ENCODE assay signal across 7 mouse cellular contexts in genomic region chr11:88471981-88472647, GRCm38 (mm10).
DNase-seq lines count a peak whose midpoint lies in the region; ATAC-seq and TF ChIP-seq lines count a peak whose summit lies in the region.

No protein-coding gene starts in this region.

- ATAC-seq in lung, postnatal 0 days: peak; percentile 47; the same call in 1 of the 2 replicates
- peak; percentile 67 for ATAC-seq in forebrain, embryonic 15.5 days (replicated peaks)
- ATAC-seq in neural tube, embryonic 11.5 days (ENCODE audit: insufficient read depth, low FRiP score, low TSS enrichment): peak; percentile 80

- H3K27ac ChIP-seq in lung, postnatal 0 days (ENCODE audit: low read length): no peak overlapping the region
- peak overlapping the region; percentile 13 for H3K27ac ChIP-seq in forebrain, embryonic 15.5 days (replicated peaks)
- peak overlapping the region; percentile 72; the same call in 1 of the 2 replicates for H3K27ac ChIP-seq in neural tube, embryonic 11.5 days (ENCODE audit: low read depth, low read length)

- no peaks in the 10 kb centered on the region for H3K9me3 ChIP-seq in lung, postnatal 0 days (ENCODE audit: low read length)
- H3K9me3 ChIP-seq in forebrain, embryonic 15.5 days: no peaks in the 10 kb centered on the region
- no peaks in the 10 kb centered on the region for H3K9me3 ChIP-seq in neural tube, embryonic 11.5 days (ENCODE audit: control insufficient read depth, low read length)

- no peaks in the 10 kb centered on the region for H3K36me3 ChIP-seq in lung, postnatal 0 days (ENCODE audit: insufficient read depth, low read length)
- no peaks in the 10 kb centered on the region for H3K36me3 ChIP-seq in forebrain, embryonic 15.5 days
- no peaks in the 10 kb centered on the region for H3K36me3 ChIP-seq in neural tube, embryonic 11.5 days (ENCODE audit: control insufficient read depth, insufficient read depth, low read length)

- H3K27me3 ChIP-seq in lung, postnatal 0 days (replicated peaks; ENCODE audit: insufficient read depth, low read length): no peaks in the 10 kb centered on the region
- H3K27me3 ChIP-seq in forebrain, embryonic 15.5 days: no peaks in the 10 kb centered on the region
- H3K27me3 ChIP-seq in neural tube, embryonic 11.5 days (ENCODE audit: control insufficient read depth, insufficient read depth, low read length): no peaks in the 10 kb centered on the region

- H3K4me1 ChIP-seq in lung, postnatal 0 days (ENCODE audit: insufficient read depth, low read depth, low read length): 0 out of 2 replicates have a peak, but pooled peaks cover 3% of the 10 kb centered on the region
- peaks cover 3% of the 10 kb centered on the region; the same call in 1 of the 2 replicates for H3K4me1 ChIP-seq in lung, adult 2 months (ENCODE audit: control insufficient read depth, insufficient read depth, low read length)
- peaks cover 42% of the 10 kb centered on the region for H3K4me1 ChIP-seq in forebrain, embryonic 15.5 days
- peaks cover 46% of the 10 kb centered on the region for H3K4me1 ChIP-seq in neural tube, embryonic 11.5 days (ENCODE audit: control insufficient read depth, insufficient read depth, low read length)

- no peak overlapping the region for H3K9ac ChIP-seq in lung, postnatal 0 days (replicated peaks; ENCODE audit: low read depth)
- no peak overlapping the region for H3K9ac ChIP-seq in forebrain, embryonic 15.5 days (replicated peaks)
- no peak overlapping the region; the same call in 1 of the 2 replicates for H3K9ac ChIP-seq in neural tube, embryonic 11.5 days (ENCODE audit: low read length)

- no peak for DNase-seq in lung, postnatal 0 days (ENCODE audit: low spot score)
- no peak for DNase-seq in lung, adult 2 months
- DNase-seq in kidney, postnatal 14 days: peak; percentile 54
- DNase-seq in neural tube, embryonic 11.5 days (ENCODE audit: low spot score): peak; percentile 72
- no peak for DNase-seq in liver
- no peak for DNase-seq in urinary bladder, adult 18-20 months (ENCODE audit: low spot score in 2 of 2)

- no peak overlapping the region for H3K4me2 ChIP-seq in lung, postnatal 0 days (replicated peaks; ENCODE audit: low read depth, low read length)
- no peak overlapping the region for H3K4me2 ChIP-seq in forebrain, embryonic 15.5 days (replicated peaks)
- H3K4me2 ChIP-seq in neural tube, embryonic 11.5 days (ENCODE audit: low read depth): 0 out of 2 replicates have a peak overlapping the region, but pooled peaks have one; percentile 6

- 36% methylated on average over 11 of the region's 12 CpGs for WGBS in lung, postnatal 0 days
- 41% methylated on average over 12 of the region's 12 CpGs for WGBS in lung, adult 2 months
- 12% methylated on average over 12 of the region's 12 CpGs for WGBS in forebrain, embryonic 15.5 days
- 18% methylated on average over 12 of the region's 12 CpGs for WGBS in neural tube, embryonic 11.5 days

- TF ChIP-seq CTCF in lung, postnatal 0 days (IDR thresholded peaks at IDR 0.05): no peak
- TF ChIP-seq CTCF in lung, adult 2 months (IDR thresholded peaks at IDR 0.05; ENCODE audit: insufficient read depth, low read length): no peak

- no peak for TF ChIP-seq EP300 in lung, postnatal 0 days (IDR thresholded peaks at IDR 0.05)

- H3K4me3 ChIP-seq in lung, postnatal 0 days (ENCODE audit: low read depth, low read length): no peak overlapping the region
- H3K4me3 ChIP-seq in lung, adult 2 months (replicated peaks; ENCODE audit: extremely low read depth, low read depth, low read length): no peak overlapping the region
- no peak overlapping the region for H3K4me3 ChIP-seq in forebrain, embryonic 15.5 days
- no peak overlapping the region for H3K4me3 ChIP-seq in neural tube, embryonic 11.5 days (ENCODE audit: low read depth, low read length)

- TF ChIP-seq POLR2A in lung, adult 2 months (IDR thresholded peaks at IDR 0.05; ENCODE audit: borderline replicate concordance, extremely low read depth, low read depth, low read length): no peak

Comparison
In these comparisons a context has a peak if more than half of its experiments do, and no peak if none do; other contexts are left out.
1. DNase-seq: peak in kidney, postnatal 14 days (single experiment) and neural tube, embryonic 11.5 days (single experiment); none in lung, postnatal 0 days (single experiment), lung, adult 2 months (single experiment), liver (single experiment) and urinary bladder, adult 18-20 months (0 of 2).
2. Peak in every context shown above with its lines, with median percentiles within 50 percentile points of each other: ATAC-seq.